Mouse (Mus musculus) midbrain, embryonic 10.5 days (tissue): ENCODE results near the gene Il10ra. TPM values are rescaled to one million over a fixed set of nuclear protein-coding genes. Genes with fewer than 3 reads are reported as not detected.

ENCODE experiments used
- DNase-seq: peaks from one replicate; pipeline ENCODE4 v3.0.0-alpha.2; 2017; ENCODE audit warnings: low spot score
- H3K27ac ChIP-seq: fragments of 300-500 bp; sonication (generic); replicated peaks from 2 replicates; pipeline ENCODE4 v1.5.1; 2016; ENCODE audit warnings: mild to moderate bottlenecking
- H3K27me3 ChIP-seq: fragments of 300-500 bp; sonication (generic); 2 replicates; pipeline ENCODE4 v1.6.1; 2016; ENCODE audit warnings: low read depth, mild to moderate bottlenecking; ENCODE audit not compliant: poor library complexity, severe bottlenecking
- H3K36me3 ChIP-seq: fragments of 300-500 bp; sonication (generic); 2 replicates; pipeline ENCODE4 v1.6.1; 2016; ENCODE audit warnings: mild to moderate bottlenecking, moderate library complexity
- H3K4me1 ChIP-seq: fragments of 300-500 bp; sonication (generic); 2 replicates; pipeline ENCODE4 v1.6.1; 2016
- H3K4me3 ChIP-seq: fragments of 300-500 bp; sonication (generic); 2 replicates; pipeline ENCODE4 v1.5.1; 2016; ENCODE audit warnings: mild to moderate bottlenecking, moderate library complexity
- H3K9me3 ChIP-seq: fragments of 300-500 bp; sonication (generic); replicated peaks from 2 replicates; pipeline ENCODE4 v1.6.1; 2016; ENCODE audit warnings: mild to moderate bottlenecking
- WGBS: fragments of 180-500 bp; shearing (Covaris S2); methylation state at CpG from one replicate; pipeline ENCODE4 v1.1.7; 2016; 5-methylcytosine and 5-hydroxymethylcytosine counted together
- microRNA-seq: library from miRNA; unstranded; fragments of <30 nt; microRNA quantifications from one replicate; pipeline ENCODE4, GENCODE M21; 2017
- polyA plus RNA-seq: library from polyadenylated mRNA; unstranded; fragments of >200 nt; fragmentation: Nextera tagmentation; extraction: Ambion mirVana; gene quantifications from 2 replicates; pipeline ENCODE4 v1.2.1, GENCODE M21; 2016

The Il10ra gene
- polyA plus RNA-seq, 1 experiment from 2014 or later = 0.89 TPM

GRCm38 (mm10) chr9:45215526-45216179 lies 53.3 kb downstream of the Il10ra start:
- Histone ChIP-seq H3K36me3 (no peaks in the 10 kb centered on the region), H3K27ac (no peak overlapping the region), H3K9me3 (no peaks in the 10 kb centered on the region), H3K4me3 (no peak overlapping the region), H3K27me3 (no peaks in the 10 kb centered on the region), H3K4me1 (peaks cover 5% of the 10 kb centered on the region; the same call in 1 of the 2 replicates)
- DNase-seq = no peak
- 77% methylated on average over 11 of the region's 11 CpGs for WGBS

GRCm38 (mm10) chr9:45212001-45212400 lies 56.9 kb downstream of the Il10ra start:
- H3K4me1 ChIP-seq = peaks cover 5% of the 10 kb centered on the region; the same call in 1 of the 2 replicates
- no peaks in the 10 kb centered on the region for H3K9me3 ChIP-seq
- 81% methylated on average over 6 of the region's 6 CpGs for WGBS
- no peak for DNase-seq
- no peaks in the 10 kb centered on the region for H3K27me3 ChIP-seq
- no peaks in the 10 kb centered on the region for H3K36me3 ChIP-seq
- no peak overlapping the region for H3K4me3 ChIP-seq
- no peak overlapping the region for H3K27ac ChIP-seq

DNA sequence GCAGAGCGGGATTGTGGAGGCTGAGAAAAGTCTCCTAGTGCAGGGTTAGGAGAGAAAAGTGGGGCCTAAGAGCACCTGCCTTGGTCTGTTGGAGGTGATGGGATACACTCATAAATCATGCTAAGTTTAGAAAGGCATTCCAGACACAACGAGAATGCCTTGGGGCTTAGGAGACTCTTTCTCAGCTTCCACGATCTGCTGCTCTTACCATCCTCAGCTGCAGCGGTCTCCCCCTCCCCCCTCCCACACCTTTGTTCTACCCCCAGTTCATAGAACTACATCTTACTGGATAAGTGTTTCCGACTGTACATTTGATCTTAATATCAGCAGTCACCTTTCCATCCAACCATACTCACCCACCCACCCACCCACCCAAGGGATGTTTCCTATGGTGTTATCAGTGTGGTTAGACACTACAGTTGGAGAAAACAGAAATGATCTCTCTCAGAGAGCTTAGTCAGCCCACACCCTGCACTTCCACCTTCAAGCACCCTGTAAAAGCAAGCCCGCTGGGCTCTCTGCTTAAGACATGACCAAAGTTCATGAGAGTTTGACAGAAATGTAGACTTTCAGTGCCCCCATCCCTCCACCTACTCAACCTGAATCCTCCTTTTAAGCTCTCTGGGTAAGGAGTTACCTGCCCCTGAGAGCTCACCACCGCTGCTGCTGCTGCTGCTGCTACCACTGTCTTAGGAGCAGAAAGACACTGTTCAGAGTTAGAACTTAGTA lies 61.8 kb downstream of the Il10ra start:
- Histone ChIP-seq H3K27me3 (no peaks in the 10 kb centered on the region), H3K4me3 (no peak overlapping the region), H3K27ac (no peak overlapping the region), H3K4me1 (peaks cover 5% of the 10 kb centered on the region; the same call in 1 of the 2 replicates), H3K9me3 (no peaks in the 10 kb centered on the region), H3K36me3 (no peaks in the 10 kb centered on the region)
- DNase-seq = no peak
- 89% methylated on average over 7 of the region's 7 CpGs for WGBS

DNA sequence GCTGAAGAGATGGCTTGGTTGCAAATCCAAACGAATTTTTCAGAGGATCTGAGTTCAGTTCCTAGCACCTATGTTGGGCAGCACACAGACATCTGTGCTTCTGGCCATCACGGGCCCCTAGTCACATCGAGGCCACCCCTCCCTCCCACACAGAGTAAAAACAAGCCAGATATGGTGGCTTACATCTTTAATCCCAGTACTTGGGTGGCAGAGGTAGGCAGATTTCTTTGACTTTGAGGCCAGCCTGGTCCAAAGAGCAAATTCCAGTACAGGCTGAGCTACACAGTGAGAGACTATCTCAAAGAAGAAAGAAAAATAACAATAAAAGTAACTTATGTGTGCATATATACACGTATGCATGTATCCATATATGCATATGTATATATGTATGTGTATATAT lies 62.8 kb downstream of the Il10ra start:
- Histone ChIP-seq H3K27me3 (no peaks in the 10 kb centered on the region), H3K4me1 (no peaks in the 10 kb centered on the region), H3K9me3 (no peaks in the 10 kb centered on the region), H3K27ac (no peak overlapping the region), H3K36me3 (no peaks in the 10 kb centered on the region), H3K4me3 (no peak overlapping the region)
- WGBS = 77% methylated on average over 4 of the region's 4 CpGs
- DNase-seq = no peak

- Histone ChIP-seq H3K4me1 (no peaks in the 10 kb centered on the region), H3K27ac (no peak overlapping the region), H3K36me3 (no peaks in the 10 kb centered on the region), H3K9me3 (no peaks in the 10 kb centered on the region), H3K27me3 (no peaks in the 10 kb centered on the region), H3K4me3 (no peak overlapping the region)
- 70% methylated on average over 5 of the region's 5 CpGs for WGBS
- DNase-seq = no peak
Observed at GRCm38 (mm10) chr9:45205143-45205542, 63.8 kb downstream of the Il10ra start.

Small RNA genes lying within 50 kb of the gene (microRNA-seq; reads per million reads assigned to microRNA genes)
- gene Mir7086 = not detected

Other genes with a start within 250 kb of the Il10ra start
- gene Mpzl2, start 229.3 kb downstream of the Il10ra start, polyA plus RNA-seq = 0.87 and 1.0 TPM in 2 replicates
- 2.4 and 3.5 TPM in 2 replicates for gene Mpzl3, start 214.0 kb downstream of the Il10ra start, polyA plus RNA-seq
- gene Jaml, start 190.0 kb downstream of the Il10ra start, polyA plus RNA-seq = 0.10 and 0.14 TPM in 2 replicates
- gene Scn2b, start 151.4 kb downstream of the Il10ra start, polyA plus RNA-seq = 4.2 and 5.6 TPM in 2 replicates
- 0.16 and 0.28 TPM in 2 replicates for gene Scn4b, start 130.8 kb downstream of the Il10ra start, polyA plus RNA-seq
- not detected in 2 replicates for gene BC049352, start 87.1 kb downstream of the Il10ra start, polyA plus RNA-seq
- gene Tmprss4, start 65.1 kb downstream of the Il10ra start, polyA plus RNA-seq = not detected in 2 replicates
- 0.05 TPM in 1 of 2 replicates, not detected in the other for gene Tmprss13, start 50.0 kb upstream of the Il10ra start, polyA plus RNA-seq
- gene Fxyd6, start 101.0 kb upstream of the Il10ra start, polyA plus RNA-seq = 164 and 189 TPM in 2 replicates
- 0.83 and 1.8 TPM in 2 replicates for gene Fxyd2, start 130.5 kb upstream of the Il10ra start, polyA plus RNA-seq
- 0.23 and 0.66 TPM in 2 replicates for gene Dscaml1, start 157.5 kb upstream of the Il10ra start, polyA plus RNA-seq